Mouse (Mus musculus) heart, postnatal 0 days (tissue): ENCODE data around the gene Otulin. TPM values are rescaled to one million over a fixed set of nuclear protein-coding genes. Genes with fewer than 3 reads are reported as not detected.
A peak's percentile ranks its signal among the peaks of the same experiment; 100 is the strongest.

ENCODE experiments used
- ATAC-seq: fragments of 200-750 bp; cut with Nextera tagmentation; 2 replicates; pipeline ENCODE4 v1.8.0; 2017; ENCODE audit warnings: low read depth, moderate number of reproducible peaks, moderate library complexity; ENCODE audit not compliant: insufficient read depth
- DNase-seq: peaks from one replicate; pipeline ENCODE4 v3.0.0-alpha.2; 2016; ENCODE audit warnings: low spot score
- H3K27ac ChIP-seq: fragments of 300-500 bp; sonication (generic); 2 replicates; pipeline ENCODE4 v1.5.1; 2014; ENCODE audit warnings: low read depth, mild to moderate bottlenecking
- H3K27me3 ChIP-seq: fragments of 300-500 bp; sonication (generic); 2 replicates; pipeline ENCODE4 v1.6.1; 2014; ENCODE audit warnings: low read length, mixed read lengths; ENCODE audit not compliant: control insufficient read depth, insufficient read depth
- H3K36me3 ChIP-seq: fragments of 300-500 bp; sonication (generic); replicated peaks from 2 replicates; pipeline ENCODE4 v1.6.1; 2014; ENCODE audit warnings: low read length, mixed read lengths; ENCODE audit not compliant: control insufficient read depth, insufficient read depth
- H3K4me1 ChIP-seq: fragments of 300-500 bp; sonication (generic); 2 replicates; pipeline ENCODE4 v1.6.1; 2014; ENCODE audit warnings: antibody characterized with exemption; ENCODE audit not compliant: control insufficient read depth, insufficient read depth
- H3K4me2 ChIP-seq: fragments of 300-500 bp; sonication (generic); 2 replicates; pipeline ENCODE4 v1.6.1; 2014; ENCODE audit warnings: low read depth, mild to moderate bottlenecking, low read length, moderate library complexity
- H3K4me3 ChIP-seq: fragments of 300-500 bp; sonication (generic); 2 replicates; pipeline ENCODE4 v1.5.1; 2014; ENCODE audit warnings: low read depth, low read length
- H3K9ac ChIP-seq: fragments of 300-500 bp; sonication (generic); replicated peaks from 2 replicates; pipeline ENCODE4 v1.6.1; 2014; ENCODE audit warnings: low read depth, low read length, mixed read lengths
- H3K9me3 ChIP-seq: fragments of 300-500 bp; sonication (generic); replicated peaks from 2 replicates; pipeline ENCODE4 v1.6.1; 2016; ENCODE audit warnings: low read length; ENCODE audit not compliant: control insufficient read depth
- CTCF ChIP-seq: IDR thresholded peaks from 2 replicates; pipeline ENCODE4 v1.5.1; 2016; ENCODE audit warnings: antibody characterized with exemption, control low read depth, low read depth
- EP300 ChIP-seq: IDR thresholded peaks from 2 replicates; pipeline ENCODE4 v1.6.1; 2016; ENCODE audit warnings: antibody characterized with exemption, low read depth
- WGBS: fragments of 180-500 bp; shearing (Covaris S2); extraction: QIAGEN DNeasy Blood & Tissue Kit; methylation state at CpG from one replicate; pipeline ENCODE4 v1.1.7; 2014; 5-methylcytosine and 5-hydroxymethylcytosine counted together
- polyA plus RNA-seq: library from polyadenylated mRNA; unstranded; fragments of >200 nt; fragmentation: Nextera tagmentation; extraction: Ambion mirVana; gene quantifications from 2 replicates; pipeline ENCODE4 v1.2.1, GENCODE M21; 2015
- total RNA-seq: library from RNA; depleted of rRNA; stranded (reverse); fragments of >200 nt; gene quantifications from 2 replicates; pipeline ENCODE4 v1.2.3, GENCODE M21; 2014; ENCODE audit warnings: low replicate concordance

Gene Otulin
- total and polyA plus RNA-seq, 2 experiments from 2014 or later: 26.3 to 36.1 TPM

DNA sequence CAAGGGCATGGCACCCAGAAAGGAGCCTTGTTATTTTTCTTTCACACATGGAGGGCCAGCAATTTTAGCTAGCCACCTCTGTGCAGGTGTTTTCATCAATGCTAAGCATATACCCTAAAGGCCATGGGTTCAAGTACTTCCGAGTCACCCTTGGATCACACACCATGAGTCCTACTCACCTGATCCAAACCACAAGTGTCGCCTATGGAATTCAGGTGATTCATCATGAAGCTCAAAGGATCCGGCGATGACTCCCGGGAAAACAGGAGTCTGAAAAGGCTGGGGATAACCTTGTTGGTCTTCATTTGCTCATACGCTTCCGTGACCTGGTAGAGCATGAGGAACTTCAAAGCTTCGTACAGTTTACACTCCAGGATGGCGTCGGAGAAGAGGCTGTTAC lies 27.4 kb upstream of the Otulin start:
- no peak for DNase-seq
- 90% methylated on average over 10 of the region's 10 CpGs for WGBS
- H3K9me3 ChIP-seq: no peaks in the 10 kb centered on the region

DNA sequence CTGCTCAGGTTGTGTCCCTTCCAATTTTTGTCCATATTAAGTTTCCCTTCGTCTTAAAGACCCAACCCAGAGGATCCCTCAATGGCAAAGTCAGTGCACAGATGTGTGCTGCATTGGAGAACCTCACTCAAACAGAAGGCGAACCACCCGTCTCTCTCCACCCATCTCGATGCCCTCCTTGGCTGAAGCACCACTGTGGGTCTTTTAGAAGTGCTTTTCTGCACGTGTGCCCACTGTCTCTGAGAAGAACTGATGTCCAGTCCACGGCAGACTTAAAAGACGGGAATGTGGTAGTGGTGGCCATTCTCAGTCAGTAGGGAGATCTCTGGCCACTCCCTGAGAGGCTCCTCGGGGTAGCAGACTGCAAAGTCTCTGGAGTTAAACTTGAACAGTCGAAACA lies 26.1 kb upstream of the Otulin start:
- Histone ChIP-seq H3K9me3 (no peaks in the 10 kb centered on the region), H3K27me3 (no peaks in the 10 kb centered on the region), H3K4me1 (no peaks in the 10 kb centered on the region), H3K4me2 (no peak overlapping the region), H3K9ac (no peak overlapping the region), H3K27ac (no peak overlapping the region), H3K36me3 (no peaks in the 10 kb centered on the region), H3K4me3 (no peak overlapping the region)
- WGBS: 69% methylated on average over 9 of the region's 9 CpGs
- TF ChIP-seq EP300 (no peak), CTCF (no peak)
- ATAC-seq: no peak
- DNase-seq: no peak

More for the DNA sequence above, 27.4 kb upstream of the Otulin start:
- Histone ChIP-seq H3K4me3 (no peak overlapping the region), H3K9ac (no peak overlapping the region), H3K36me3 (no peaks in the 10 kb centered on the region), H3K27ac (no peak overlapping the region), H3K27me3 (no peaks in the 10 kb centered on the region), H3K4me2 (no peak overlapping the region), H3K4me1 (no peaks in the 10 kb centered on the region)
- TF ChIP-seq CTCF: no peak
- TF ChIP-seq EP300: no peak
- ATAC-seq: no peak

DNA sequence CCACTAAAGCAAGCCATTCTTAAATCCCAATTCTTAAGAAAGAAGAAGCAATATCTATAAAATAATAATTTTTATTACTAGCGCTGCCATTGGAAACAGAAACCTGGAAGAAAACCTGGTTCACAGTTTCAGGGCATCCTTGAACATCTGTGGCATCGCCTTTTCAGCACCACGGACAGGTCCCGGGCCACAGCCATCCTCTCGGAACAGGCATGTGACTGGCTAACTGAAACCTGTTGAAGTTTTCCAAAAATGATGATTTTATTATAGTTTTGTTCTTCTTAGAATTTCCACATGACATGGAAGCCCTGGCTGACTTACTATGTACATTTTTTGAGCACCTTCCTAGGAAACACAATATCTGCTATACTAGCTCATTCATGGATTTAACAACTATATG lies 24.5 kb upstream of the Otulin start:
- no peak overlapping the region for H3K27ac ChIP-seq
- no peaks in the 10 kb centered on the region for H3K9me3 ChIP-seq
- no peaks in the 10 kb centered on the region for H3K4me1 ChIP-seq
- H3K36me3 ChIP-seq: no peaks in the 10 kb centered on the region
- WGBS: 12% methylated on average over 5 of the region's 5 CpGs
- DNase-seq: no peak
- no peak for TF ChIP-seq EP300
- TF ChIP-seq CTCF: no peak
- H3K4me3 ChIP-seq: no peak overlapping the region
- no peaks in the 10 kb centered on the region for H3K27me3 ChIP-seq
- H3K4me2 ChIP-seq: no peak overlapping the region
- no peak for ATAC-seq
- H3K9ac ChIP-seq: no peak overlapping the region

DNA sequence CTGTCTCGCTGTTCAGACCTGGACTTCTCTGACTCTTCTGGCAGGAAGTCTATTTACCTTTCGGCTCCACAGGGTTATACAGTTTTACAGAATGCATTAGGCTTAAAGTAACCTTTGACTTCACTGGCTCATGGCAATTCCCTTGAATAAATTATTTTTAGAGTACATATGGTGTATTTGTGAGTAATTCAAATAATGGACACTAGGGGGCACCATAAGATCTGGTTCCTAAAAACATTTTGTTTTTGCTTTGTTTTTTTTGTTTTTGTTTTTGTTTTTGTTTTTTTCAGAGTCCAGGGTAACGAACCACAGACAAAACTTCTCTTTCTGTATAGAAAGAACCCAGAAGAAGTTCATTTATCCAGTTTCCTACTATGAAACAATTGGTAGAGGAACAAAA lies 17.2 kb upstream of the Otulin start:
- Histone ChIP-seq H3K36me3 (no peaks in the 10 kb centered on the region), H3K27ac (no peak overlapping the region), H3K4me1 (no peaks in the 10 kb centered on the region), H3K4me2 (no peak overlapping the region), H3K9ac (no peak overlapping the region), H3K4me3 (no peak overlapping the region), H3K27me3 (no peaks in the 10 kb centered on the region), H3K9me3 (no peaks in the 10 kb centered on the region)
- TF ChIP-seq EP300: no peak
- TF ChIP-seq CTCF: peak; percentile 50
- ATAC-seq (no peak), DNase-seq (no peak)
- 39% methylated on average over 3 of the region's 3 CpGs for WGBS

DNA sequence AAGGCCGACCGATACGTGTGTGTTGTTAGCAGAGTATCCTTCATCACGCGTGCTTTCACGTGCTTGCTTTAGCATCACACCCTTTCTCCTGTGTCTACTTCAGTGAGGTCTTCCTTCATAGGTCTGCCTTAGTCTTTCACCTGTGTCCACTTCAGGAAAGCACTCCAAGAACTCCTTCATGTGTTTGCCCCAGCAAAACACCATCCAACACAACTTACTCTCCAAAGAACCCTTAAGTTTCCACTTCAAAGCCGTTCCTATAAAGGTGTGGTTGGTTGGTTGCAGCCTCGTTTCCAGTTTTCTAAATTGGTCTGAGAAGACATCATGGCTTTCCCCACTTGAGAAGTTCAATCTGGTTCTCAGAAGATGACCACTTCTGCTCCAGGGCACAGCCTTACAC lies 16.2 kb upstream of the Otulin start:
- 86% methylated on average over 8 of the region's 8 CpGs for WGBS
- DNase-seq (no peak), ATAC-seq (no peak)
- Histone ChIP-seq H3K4me3 (no peak overlapping the region), H3K27me3 (no peaks in the 10 kb centered on the region), H3K9me3 (no peaks in the 10 kb centered on the region), H3K4me2 (no peak overlapping the region), H3K9ac (no peak overlapping the region), H3K36me3 (no peaks in the 10 kb centered on the region), H3K27ac (no peak overlapping the region), H3K4me1 (no peaks in the 10 kb centered on the region)
- TF ChIP-seq CTCF (no peak), EP300 (no peak)

DNA sequence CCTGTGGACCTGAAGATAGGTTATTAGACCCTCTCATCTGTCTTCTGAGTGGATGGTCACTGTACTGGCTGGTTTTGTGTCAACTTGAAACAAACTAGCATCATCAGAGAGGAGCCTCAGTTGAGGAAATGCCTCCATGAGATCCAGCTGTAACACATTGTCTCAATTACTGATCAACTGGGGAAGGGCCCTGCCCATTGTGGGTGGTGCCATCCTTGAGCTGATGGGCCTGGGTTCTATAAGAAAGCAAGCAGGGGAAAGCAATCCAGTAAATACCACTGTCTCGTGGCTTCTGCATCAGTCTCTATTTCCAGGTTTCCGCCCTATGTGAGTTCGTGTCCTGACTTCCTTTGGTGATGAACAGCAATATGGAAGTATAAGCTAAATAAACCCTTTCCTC lies 14.8 kb upstream of the Otulin start:
- Histone ChIP-seq H3K4me3 (no peak overlapping the region), H3K4me1 (no peaks in the 10 kb centered on the region), H3K27me3 (no peaks in the 10 kb centered on the region), H3K36me3 (no peaks in the 10 kb centered on the region), H3K9me3 (no peaks in the 10 kb centered on the region), H3K9ac (no peak overlapping the region), H3K27ac (no peak overlapping the region), H3K4me2 (no peak overlapping the region)
- DNase-seq (no peak), ATAC-seq (no peak)
- TF ChIP-seq EP300: no peak
- no peak for TF ChIP-seq CTCF
- WGBS: 71% methylated on average over 3 of the region's 3 CpGs
